Mouse (Mus musculus): ENCODE measurements around the gene Cfap45. TPM values are rescaled to one million over a fixed set of nuclear protein-coding genes. Genes with fewer than 3 reads are reported as not detected.

Cfap45 gene
- polyA plus RNA-seq, 1 experiment = not detected

- H3ac ChIP-seq (ENCODE audit: control insufficient read depth, insufficient read length, low read depth) = no peak overlapping the region
- H3K36me3 ChIP-seq (ENCODE audit: control insufficient read depth, insufficient read depth) = no peaks in the 10 kb centered on the region
- no peaks in the 10 kb centered on the region for H3K79me3 ChIP-seq (ENCODE audit: low read depth)
- no peaks in the 10 kb centered on the region for H3K79me2 ChIP-seq (ENCODE audit: control insufficient read depth, insufficient read depth)
- no peaks in the 10 kb centered on the region for H3K27me3 ChIP-seq (ENCODE audit: control insufficient read depth, insufficient read depth, insufficient read length)
- no peak overlapping the region for H3K4me3 ChIP-seq (ENCODE audit: insufficient read depth, poor library complexity, severe bottlenecking)
- TF ChIP-seq USF1 (IDR thresholded peaks at IDR 0.05; ENCODE audit: low read depth) = no peak
- peak; percentile 94 for TF ChIP-seq CTCF (IDR thresholded peaks at IDR 0.05; ENCODE audit: control insufficient read depth, insufficient read depth, insufficient read length)
These were observed 8.1 kb downstream of the Cfap45 start for GRCm38 (mm10) chr1:172528701-172529100.

DNA sequence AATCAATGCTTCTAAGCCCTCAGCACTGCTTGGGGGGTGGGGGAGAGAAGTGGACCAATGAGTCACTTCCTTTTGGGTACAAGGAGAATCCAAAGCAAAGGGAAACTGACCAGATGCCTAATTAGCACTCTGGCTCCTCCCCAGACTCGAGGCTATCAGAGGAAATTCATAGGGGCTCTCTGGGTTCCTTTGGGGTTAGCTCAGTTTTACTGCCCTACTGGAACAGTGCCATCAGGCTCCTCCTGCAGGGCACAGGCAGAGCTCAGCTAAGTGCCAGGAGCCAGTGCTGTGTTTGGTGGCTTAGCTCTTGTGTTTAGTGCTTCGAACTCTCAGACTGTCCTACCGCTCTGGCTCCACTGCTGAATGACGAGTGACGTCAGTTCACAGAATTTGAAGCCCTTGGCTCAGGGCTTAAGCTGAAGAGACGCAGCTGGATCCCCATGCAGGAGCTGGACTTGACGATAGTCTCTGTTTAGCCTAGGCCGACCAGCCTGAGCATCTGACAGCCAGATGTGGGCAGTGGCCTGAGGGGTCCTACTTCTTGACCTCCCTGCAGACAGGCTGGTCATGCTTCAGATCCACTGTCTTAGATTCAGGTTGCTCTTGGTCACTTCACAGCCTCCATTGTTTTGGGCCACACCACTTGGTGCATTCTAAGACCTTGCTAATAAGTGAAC is 10.1 kb downstream of the Cfap45 start:
- Histone ChIP-seq H3K27me3 (ENCODE audit: control insufficient read depth, insufficient read depth, insufficient read length) (no peaks in the 10 kb centered on the region), H3K36me3 (ENCODE audit: control insufficient read depth, insufficient read depth) (no peaks in the 10 kb centered on the region), H3K79me3 (ENCODE audit: low read depth) (no peaks in the 10 kb centered on the region)

GRCm38 (mm10) chr1:172532551-172532950 is 11.9 kb downstream of the Cfap45 start:
- TF ChIP-seq CTCF (IDR thresholded peaks at IDR 0.05; ENCODE audit: control insufficient read depth, insufficient read depth, insufficient read length) = no peak
- no peak for TF ChIP-seq CEBPB (IDR thresholded peaks at IDR 0.05; ENCODE audit: low read depth)
- TF ChIP-seq FOSL1 (IDR thresholded peaks at IDR 0.05; ENCODE audit: insufficient read depth, low read length, poor library complexity, severe bottlenecking) = no peak
- TF ChIP-seq USF1 (IDR thresholded peaks at IDR 0.05; ENCODE audit: low read depth) = no peak
- no peak for TF ChIP-seq MYOG (IDR thresholded peaks at IDR 0.05; ENCODE audit: control insufficient read depth, extremely low read depth, insufficient read length)
- no peak for TF ChIP-seq MAX (IDR thresholded peaks at IDR 0.05)
- TF ChIP-seq MYOD1 (IDR thresholded peaks at IDR 0.05; ENCODE audit: control insufficient read depth, insufficient read length, low read depth) = no peak
- H3K36me3 ChIP-seq (ENCODE audit: control insufficient read depth, insufficient read depth) = no peaks in the 10 kb centered on the region
- no peak overlapping the region for H3ac ChIP-seq (ENCODE audit: control insufficient read depth, insufficient read length, low read depth)
- no peak overlapping the region for H3K4me3 ChIP-seq (ENCODE audit: insufficient read depth, poor library complexity, severe bottlenecking)
- H3K79me2 ChIP-seq (ENCODE audit: control insufficient read depth, insufficient read depth) = no peaks in the 10 kb centered on the region
- no peaks in the 10 kb centered on the region for H3K27me3 ChIP-seq (ENCODE audit: control insufficient read depth, insufficient read depth, insufficient read length)
- no peaks in the 10 kb centered on the region for H3K79me3 ChIP-seq (ENCODE audit: low read depth)

More for the DNA sequence above, 10.1 kb downstream of the Cfap45 start:
- TF ChIP-seq FOSL1 (IDR thresholded peaks at IDR 0.05; ENCODE audit: insufficient read depth, low read length, poor library complexity, severe bottlenecking) (no peak), MAX (IDR thresholded peaks at IDR 0.05) (no peak), USF1 (IDR thresholded peaks at IDR 0.05; ENCODE audit: low read depth) (no peak), CEBPB (IDR thresholded peaks at IDR 0.05; ENCODE audit: low read depth) (no peak), MYOG (IDR thresholded peaks at IDR 0.05; ENCODE audit: control insufficient read depth, extremely low read depth, insufficient read length) (no peak), CTCF (IDR thresholded peaks at IDR 0.05; ENCODE audit: control insufficient read depth, insufficient read depth, insufficient read length) (no peak), MYOD1 (IDR thresholded peaks at IDR 0.05; ENCODE audit: control insufficient read depth, insufficient read length, low read depth) (no peak)
- Histone ChIP-seq H3K4me3 (ENCODE audit: insufficient read depth, poor library complexity, severe bottlenecking) (no peak overlapping the region), H3ac (ENCODE audit: control insufficient read depth, insufficient read length, low read depth) (no peak overlapping the region), H3K79me2 (ENCODE audit: control insufficient read depth, insufficient read depth) (no peaks in the 10 kb centered on the region)

DNA sequence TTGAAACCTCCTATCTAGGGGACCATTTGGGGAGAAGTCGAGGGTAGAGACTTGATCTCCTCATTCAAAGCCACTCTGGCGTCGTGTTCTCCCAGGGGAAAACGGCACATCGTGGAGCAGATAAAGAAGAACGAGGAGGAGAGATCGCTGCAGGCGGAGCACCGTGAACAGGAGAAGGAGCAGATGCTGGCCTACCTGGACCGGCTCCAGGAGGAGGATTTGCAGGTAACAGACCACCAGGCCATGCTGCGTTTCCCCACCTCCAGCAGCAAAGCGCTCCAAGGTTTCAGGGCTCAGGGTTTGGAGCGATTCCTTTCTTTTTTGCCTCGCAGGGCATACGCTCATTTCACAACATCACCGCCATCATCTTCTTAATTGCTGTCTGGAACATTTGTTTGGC is 14.5 kb downstream of the Cfap45 start:
- Histone ChIP-seq H3K79me2 (ENCODE audit: control insufficient read depth, insufficient read depth) (no peaks in the 10 kb centered on the region), H3K79me3 (ENCODE audit: low read depth) (no peaks in the 10 kb centered on the region), H3K27me3 (ENCODE audit: control insufficient read depth, insufficient read depth, insufficient read length) (no peaks in the 10 kb centered on the region), H3ac (ENCODE audit: control insufficient read depth, insufficient read length, low read depth) (no peak overlapping the region), H3K36me3 (ENCODE audit: control insufficient read depth, insufficient read depth) (no peaks in the 10 kb centered on the region), H3K4me3 (ENCODE audit: insufficient read depth, poor library complexity, severe bottlenecking) (no peak overlapping the region)
- TF ChIP-seq CEBPB (IDR thresholded peaks at IDR 0.05; ENCODE audit: low read depth) (no peak), MYOD1 (IDR thresholded peaks at IDR 0.05; ENCODE audit: control insufficient read depth, insufficient read length, low read depth) (no peak), CTCF (IDR thresholded peaks at IDR 0.05; ENCODE audit: control insufficient read depth, insufficient read depth, insufficient read length) (no peak), MAX (IDR thresholded peaks at IDR 0.05) (no peak), USF1 (IDR thresholded peaks at IDR 0.05; ENCODE audit: low read depth) (no peak), FOSL1 (IDR thresholded peaks at IDR 0.05; ENCODE audit: insufficient read depth, low read length, poor library complexity, severe bottlenecking) (no peak), MYOG (IDR thresholded peaks at IDR 0.05; ENCODE audit: control insufficient read depth, extremely low read depth, insufficient read length) (no peak)

DNA sequence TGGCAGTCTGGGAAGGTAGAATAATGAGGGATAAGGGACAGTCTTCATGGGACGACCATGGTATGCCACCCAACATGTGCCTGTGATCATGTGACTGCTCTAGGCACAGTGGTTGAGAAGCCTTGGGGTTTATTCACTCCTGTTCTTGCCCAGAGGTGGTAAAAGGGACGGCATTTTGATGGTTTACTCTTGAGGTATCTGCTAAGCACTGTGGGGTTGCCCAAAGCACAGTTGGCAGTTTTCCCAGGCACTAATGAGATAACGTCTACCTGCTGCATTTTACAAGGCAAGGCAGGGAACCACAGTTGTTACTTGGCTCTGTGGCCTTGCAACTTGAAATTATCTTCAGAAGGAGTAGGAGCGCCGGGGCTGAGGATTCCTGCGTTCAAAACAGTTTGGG is 19.2 kb downstream of the Cfap45 start:
- Histone ChIP-seq H3K27me3 (ENCODE audit: control insufficient read depth, insufficient read depth, insufficient read length) (peaks cover 8% of the 10 kb centered on the region), H3K79me2 (ENCODE audit: control insufficient read depth, insufficient read depth) (no peaks in the 10 kb centered on the region), H3ac (ENCODE audit: control insufficient read depth, insufficient read length, low read depth) (no peak overlapping the region), H3K36me3 (ENCODE audit: control insufficient read depth, insufficient read depth) (no peaks in the 10 kb centered on the region), H3K4me3 (ENCODE audit: insufficient read depth, poor library complexity, severe bottlenecking) (no peak overlapping the region), H3K79me3 (ENCODE audit: low read depth) (no peaks in the 10 kb centered on the region)
- TF ChIP-seq MYOD1 (IDR thresholded peaks at IDR 0.05; ENCODE audit: control insufficient read depth, insufficient read length, low read depth) (no peak), CEBPB (IDR thresholded peaks at IDR 0.05; ENCODE audit: low read depth) (no peak), MYOG (IDR thresholded peaks at IDR 0.05; ENCODE audit: control insufficient read depth, extremely low read depth, insufficient read length) (no peak), FOSL1 (IDR thresholded peaks at IDR 0.05; ENCODE audit: insufficient read depth, low read length, poor library complexity, severe bottlenecking) (no peak), CTCF (IDR thresholded peaks at IDR 0.05; ENCODE audit: control insufficient read depth, insufficient read depth, insufficient read length) (no peak), MAX (IDR thresholded peaks at IDR 0.05) (no peak)

- Histone ChIP-seq H3K79me3 (ENCODE audit: low read depth) (no peaks in the 10 kb centered on the region), H3K79me2 (ENCODE audit: control insufficient read depth, insufficient read depth) (no peaks in the 10 kb centered on the region), H3K4me3 (ENCODE audit: insufficient read depth, poor library complexity, severe bottlenecking) (no peak overlapping the region), H3K36me3 (ENCODE audit: control insufficient read depth, insufficient read depth) (no peaks in the 10 kb centered on the region), H3ac (ENCODE audit: control insufficient read depth, insufficient read length, low read depth) (no peak overlapping the region), H3K27me3 (ENCODE audit: control insufficient read depth, insufficient read depth, insufficient read length) (peaks cover 8% of the 10 kb centered on the region)
- TF ChIP-seq FOSL1 (IDR thresholded peaks at IDR 0.05; ENCODE audit: insufficient read depth, low read length, poor library complexity, severe bottlenecking) = no peak
- TF ChIP-seq MAX (IDR thresholded peaks at IDR 0.05) = no peak
- no peak for TF ChIP-seq MYOD1 (IDR thresholded peaks at IDR 0.05; ENCODE audit: control insufficient read depth, insufficient read length, low read depth)
- no peak for TF ChIP-seq CTCF (IDR thresholded peaks at IDR 0.05; ENCODE audit: control insufficient read depth, insufficient read depth, insufficient read length)
- TF ChIP-seq USF1 (IDR thresholded peaks at IDR 0.05; ENCODE audit: low read depth) = no peak
- no peak for TF ChIP-seq MYOG (IDR thresholded peaks at IDR 0.05; ENCODE audit: control insufficient read depth, extremely low read depth, insufficient read length)
- no peak for TF ChIP-seq CEBPB (IDR thresholded peaks at IDR 0.05; ENCODE audit: low read depth)
These were observed 19.8 kb downstream of the Cfap45 start for GRCm38 (mm10) chr1:172540283-172540820.

Data from C2C12 (cell line).